Mouse (Mus musculus) liver, embryonic 16.5 days (tissue): ENCODE data around the gene Chchd6. TPM values are rescaled to one million over a fixed set of nuclear protein-coding genes. Genes with fewer than 3 reads are reported as not detected.

Experiments used
- ATAC-seq: fragments of 200-750 bp; cut with Nextera tagmentation; 2 replicates; pipeline ENCODE4 v1.8.0; 2017; ENCODE audit warnings: low read depth, mild to moderate bottlenecking, moderate number of reproducible peaks, moderate library complexity
- H3K27ac ChIP-seq: fragments of 300-500 bp; sonication (generic); 2 replicates; pipeline ENCODE4 v1.5.1; 2014; ENCODE audit warnings: mild to moderate bottlenecking, low read length
- H3K27me3 ChIP-seq: fragments of 300-500 bp; sonication (generic); 2 replicates; pipeline ENCODE4 v1.6.1; 2014; ENCODE audit warnings: low read depth, low read length, mixed read lengths; ENCODE audit not compliant: control insufficient read depth, insufficient read depth
- H3K36me3 ChIP-seq: fragments of 300-500 bp; sonication (generic); 2 replicates; pipeline ENCODE4 v1.6.1; 2014; ENCODE audit warnings: mild to moderate bottlenecking; ENCODE audit not compliant: control insufficient read depth, insufficient read depth
- H3K4me1 ChIP-seq: fragments of 300-500 bp; sonication (generic); 2 replicates; pipeline ENCODE4 v1.6.1; 2014; ENCODE audit warnings: low read depth, low read length, mixed read lengths; ENCODE audit not compliant: control insufficient read depth
- H3K4me2 ChIP-seq: fragments of 300-500 bp; sonication (generic); 2 replicates; pipeline ENCODE4 v1.6.1; 2014; ENCODE audit warnings: low read depth, low read length, mixed read lengths
- H3K4me3 ChIP-seq: fragments of 300-500 bp; sonication (generic); 2 replicates; pipeline ENCODE4 v1.5.1; 2014; ENCODE audit warnings: low read depth, mild to moderate bottlenecking, low read length
- H3K9ac ChIP-seq: fragments of 300-500 bp; sonication (generic); 2 replicates; pipeline ENCODE4 v1.6.1; 2014; ENCODE audit warnings: low read depth, low read length
- H3K9me3 ChIP-seq: fragments of 300-500 bp; sonication (generic); replicated peaks from 2 replicates; pipeline ENCODE4 v1.6.1; 2016; ENCODE audit warnings: low read length; ENCODE audit not compliant: control insufficient read depth
- WGBS: fragments of 180-500 bp; shearing (Covaris S2); extraction: QIAGEN DNeasy Blood & Tissue Kit; methylation state at CpG from one replicate; pipeline ENCODE4 v1.1.7; 2014; ENCODE audit not compliant: insufficient replicate concordance; 5-methylcytosine and 5-hydroxymethylcytosine counted together
- polyA plus RNA-seq: library from polyadenylated mRNA; unstranded; fragments of >200 nt; fragmentation: Nextera tagmentation; extraction: Ambion mirVana; gene quantifications from 2 replicates; pipeline ENCODE4 v1.2.1, GENCODE M21; 2015

The Chchd6 gene
- polyA plus RNA-seq, 1 experiment from 2014 or later, result 11.8 TPM

DNA sequence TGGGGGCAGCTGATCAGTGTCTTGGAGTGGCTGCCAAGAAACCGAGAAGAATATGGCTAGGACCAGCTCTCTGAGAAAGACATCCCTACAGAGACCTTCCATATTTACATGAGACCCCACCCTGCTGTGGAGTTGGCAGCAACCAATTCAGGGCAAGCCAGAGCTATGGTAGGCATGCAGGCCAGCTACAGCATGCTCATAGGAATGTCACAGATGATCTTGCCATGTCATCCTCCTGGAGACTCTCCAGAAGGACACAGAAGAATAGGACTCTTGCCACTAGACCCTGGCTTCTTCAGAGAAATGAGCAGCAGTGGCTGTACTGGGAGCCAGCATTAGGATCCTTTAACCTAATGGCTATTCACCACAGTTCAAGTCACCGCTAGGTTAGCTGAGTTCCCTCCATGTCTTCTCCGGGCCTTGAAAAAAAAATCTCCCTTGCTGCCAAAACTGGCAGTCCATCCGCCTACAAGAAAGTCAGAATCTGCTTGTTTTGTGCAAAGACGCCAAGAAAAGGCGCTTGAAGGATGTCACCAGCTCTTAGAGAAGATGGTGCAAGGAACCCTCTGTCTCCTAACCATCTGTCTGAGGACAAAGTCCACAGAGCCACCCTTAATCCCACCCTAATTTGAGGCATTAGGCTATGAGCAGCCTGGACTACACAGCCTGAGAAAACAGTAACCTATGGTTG is 43.0 kb downstream of the Chchd6 start:
- 56% methylated on average over 6 of the region's 6 CpGs for WGBS

DNA sequence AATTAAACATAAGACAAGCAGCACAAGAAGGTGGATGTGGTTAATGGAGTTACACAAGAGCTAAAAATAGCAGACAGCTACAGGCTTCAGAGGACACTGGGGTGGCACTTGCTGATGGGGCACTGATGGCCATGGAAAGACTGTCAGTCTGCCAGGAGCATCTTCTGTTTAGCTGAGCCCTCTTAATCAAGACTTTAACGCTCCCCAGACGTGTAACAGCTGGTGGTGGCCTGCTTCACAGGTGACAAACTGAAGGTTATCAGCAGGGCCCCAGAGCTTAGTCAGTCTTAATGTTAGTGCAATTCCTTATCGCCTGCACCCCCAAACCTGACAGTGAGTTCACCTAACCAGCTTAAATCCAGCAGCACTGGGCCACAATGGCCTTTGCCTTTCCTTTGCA is 46.3 kb downstream of the Chchd6 start:
- no peaks in the 10 kb centered on the region for H3K9me3 ChIP-seq
- 38% methylated on average over 3 of the region's 3 CpGs for WGBS

More for the DNA sequence above, 43.0 kb downstream of the Chchd6 start:
- Histone ChIP-seq H3K27ac (no peak overlapping the region), H3K4me1 (no peaks in the 10 kb centered on the region), H3K9me3 (no peaks in the 10 kb centered on the region), H3K36me3 (no peaks in the 10 kb centered on the region), H3K27me3 (no peaks in the 10 kb centered on the region), H3K4me2 (no peak overlapping the region), H3K4me3 (no peak overlapping the region), H3K9ac (no peak overlapping the region)
- ATAC-seq, result no peak

DNA sequence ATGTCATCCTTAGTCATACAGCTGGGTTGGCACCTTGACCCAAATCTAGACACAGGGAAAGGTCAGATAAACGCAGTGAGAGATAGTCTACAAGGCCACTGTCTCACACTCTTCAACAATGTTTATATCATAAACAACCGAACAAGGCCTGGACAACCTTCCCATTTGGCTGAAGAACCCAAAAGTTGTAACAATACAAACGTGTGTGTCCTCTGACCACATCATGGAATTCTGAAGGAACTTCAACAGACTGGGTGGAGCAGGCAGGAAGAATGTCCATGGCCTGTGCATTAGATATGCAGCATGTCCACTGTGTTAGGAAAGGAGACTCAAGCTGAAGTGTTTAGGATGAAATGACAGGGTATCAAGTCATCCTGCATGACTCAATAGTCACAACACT is 47.5 kb downstream of the Chchd6 start:
- 64% methylated on average over 3 of the region's 3 CpGs for WGBS
- Histone ChIP-seq H3K27me3 (no peaks in the 10 kb centered on the region), H3K4me2 (no peak overlapping the region), H3K36me3 (no peaks in the 10 kb centered on the region), H3K27ac (no peak overlapping the region), H3K9ac (no peak overlapping the region), H3K4me3 (no peak overlapping the region), H3K9me3 (no peaks in the 10 kb centered on the region), H3K4me1 (no peaks in the 10 kb centered on the region)
- no peak for ATAC-seq

More for the DNA sequence above, 46.3 kb downstream of the Chchd6 start:
- H3K4me3 ChIP-seq, result no peak overlapping the region
- no peaks in the 10 kb centered on the region for H3K27me3 ChIP-seq
- no peaks in the 10 kb centered on the region for H3K4me1 ChIP-seq
- H3K9ac ChIP-seq, result no peak overlapping the region
- no peak for ATAC-seq
- H3K27ac ChIP-seq, result no peak overlapping the region
- H3K4me2 ChIP-seq, result no peak overlapping the region
- no peaks in the 10 kb centered on the region for H3K36me3 ChIP-seq

DNA sequence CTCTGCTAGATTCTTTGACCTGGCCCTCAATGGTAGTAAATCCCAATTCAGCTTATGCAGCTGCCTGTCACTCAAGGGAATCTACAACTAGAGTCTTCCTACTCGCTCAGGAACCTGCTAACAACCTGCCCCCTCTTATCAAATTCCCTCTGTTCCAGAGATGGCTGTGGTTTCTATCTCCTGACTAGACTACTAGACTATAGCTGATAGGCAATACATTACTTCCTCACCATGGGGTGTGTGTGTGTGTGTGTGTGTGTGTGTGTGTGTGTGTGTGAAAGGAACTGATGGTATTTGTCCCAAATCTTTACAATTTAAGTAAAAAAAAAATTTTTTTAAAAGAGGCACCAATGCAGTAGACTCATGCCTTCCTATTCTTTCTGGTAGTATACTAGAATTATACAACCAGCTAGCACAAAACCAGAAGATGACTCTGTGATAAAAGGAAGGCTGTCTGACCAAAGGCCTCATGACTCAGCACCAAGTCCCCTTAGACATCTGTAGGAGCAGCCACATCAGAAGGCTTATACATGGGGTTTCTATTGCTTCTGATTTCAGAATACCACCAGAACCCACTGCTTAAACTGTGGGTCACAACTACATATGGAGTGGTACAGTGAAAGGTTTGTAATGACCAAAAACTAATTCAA is 57.2 kb downstream of the Chchd6 start:
- Histone ChIP-seq H3K27me3 (no peaks in the 10 kb centered on the region), H3K4me2 (no peak overlapping the region), H3K27ac (no peak overlapping the region), H3K4me3 (no peak overlapping the region), H3K36me3 (no peaks in the 10 kb centered on the region), H3K9ac (no peak overlapping the region), H3K9me3 (no peaks in the 10 kb centered on the region), H3K4me1 (no peaks in the 10 kb centered on the region)
- no peak for ATAC-seq
- 24% methylated on average over 1 of the region's 1 CpGs for WGBS

DNA sequence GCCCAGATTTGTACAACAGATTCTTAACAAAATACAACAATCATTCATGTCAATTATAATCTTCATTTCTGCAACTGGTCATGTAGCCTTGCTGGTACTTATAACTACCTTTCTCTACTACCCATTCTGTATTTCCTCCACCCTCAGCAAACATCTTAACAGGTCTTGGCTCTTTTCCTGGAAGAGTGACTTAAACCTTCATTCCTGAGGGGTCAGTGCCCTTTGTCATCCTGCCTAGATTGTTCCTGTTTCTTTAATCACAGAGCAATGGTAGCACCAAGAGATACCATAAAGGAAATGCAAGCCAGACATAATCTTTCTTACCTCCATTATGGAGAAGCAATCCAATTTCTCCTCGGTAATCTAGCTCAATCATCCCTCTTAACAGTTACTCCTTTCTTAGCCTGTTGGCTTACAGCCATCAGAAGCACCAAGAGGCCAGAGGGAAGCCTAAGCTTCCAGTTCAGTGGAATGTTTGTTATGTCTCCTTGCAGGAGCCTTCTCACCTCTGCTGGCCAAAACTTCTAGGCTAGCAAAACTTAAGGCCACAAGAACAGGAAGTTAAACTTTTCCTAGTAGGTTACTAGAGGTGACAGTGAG is 59.7 kb downstream of the Chchd6 start:
- Histone ChIP-seq H3K27me3 (no peaks in the 10 kb centered on the region), H3K27ac (no peak overlapping the region), H3K9ac (no peak overlapping the region), H3K4me3 (no peak overlapping the region), H3K4me1 (no peaks in the 10 kb centered on the region), H3K9me3 (no peaks in the 10 kb centered on the region), H3K4me2 (no peak overlapping the region), H3K36me3 (no peaks in the 10 kb centered on the region)
- ATAC-seq, result no peak
- WGBS, result 52% methylated on average over 1 of the region's 1 CpGs

DNA sequence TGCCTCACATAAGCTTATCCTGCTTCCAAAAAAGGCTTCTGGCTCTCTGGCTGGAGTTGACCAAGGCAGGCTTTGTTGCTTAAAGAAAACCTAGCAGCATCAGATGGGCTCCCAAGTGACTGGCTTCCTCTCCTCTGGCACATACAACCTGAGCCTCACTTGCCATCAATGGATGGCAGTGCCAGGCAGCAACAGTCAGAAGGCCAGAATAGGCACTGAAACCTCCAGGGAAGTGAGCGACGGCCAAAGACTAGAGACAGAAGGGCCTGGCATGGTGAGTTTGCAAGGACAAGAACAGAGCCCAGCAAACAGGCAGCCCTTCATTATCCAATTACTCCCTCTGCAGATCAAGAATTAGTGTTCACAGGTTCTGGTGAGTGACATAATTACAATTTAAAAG is 70.7 kb downstream of the Chchd6 start:
- no peak overlapping the region for H3K4me2 ChIP-seq
- no peak overlapping the region for H3K9ac ChIP-seq
- 74% methylated on average over 2 of the region's 2 CpGs for WGBS
- H3K9me3 ChIP-seq, result no peaks in the 10 kb centered on the region
- no peak for ATAC-seq
- H3K27ac ChIP-seq, result no peak overlapping the region
- H3K4me3 ChIP-seq, result no peak overlapping the region
- no peaks in the 10 kb centered on the region for H3K27me3 ChIP-seq
- no peaks in the 10 kb centered on the region for H3K36me3 ChIP-seq
- H3K4me1 ChIP-seq, result no peaks in the 10 kb centered on the region

DNA sequence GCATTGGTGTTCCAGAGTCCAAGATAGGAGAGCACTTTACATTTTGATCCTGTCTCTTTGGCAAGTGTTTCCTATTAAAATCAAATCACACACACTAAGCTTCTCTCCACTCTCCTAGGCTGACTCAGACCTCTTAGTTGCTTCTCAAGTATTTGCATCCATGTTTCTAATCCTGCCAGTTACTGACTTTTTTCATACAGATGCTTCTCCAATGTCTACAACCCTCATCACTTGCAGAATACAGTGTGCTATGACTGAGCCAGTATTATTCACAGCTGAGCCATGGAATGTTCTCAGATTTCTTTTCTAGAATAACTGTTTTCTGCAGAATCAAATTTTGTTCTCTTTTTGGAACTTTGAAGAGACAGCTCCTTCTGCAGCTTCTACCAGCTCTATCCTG is 85.3 kb downstream of the Chchd6 start:
- H3K4me1 ChIP-seq, result no peaks in the 10 kb centered on the region
- no peaks in the 10 kb centered on the region for H3K9me3 ChIP-seq
- no peaks in the 10 kb centered on the region for H3K36me3 ChIP-seq
- no peak overlapping the region for H3K4me2 ChIP-seq
- H3K9ac ChIP-seq, result no peak overlapping the region
- no peak overlapping the region for H3K4me3 ChIP-seq
- H3K27me3 ChIP-seq, result no peaks in the 10 kb centered on the region
- no peak overlapping the region for H3K27ac ChIP-seq
- no peak for ATAC-seq

DNA sequence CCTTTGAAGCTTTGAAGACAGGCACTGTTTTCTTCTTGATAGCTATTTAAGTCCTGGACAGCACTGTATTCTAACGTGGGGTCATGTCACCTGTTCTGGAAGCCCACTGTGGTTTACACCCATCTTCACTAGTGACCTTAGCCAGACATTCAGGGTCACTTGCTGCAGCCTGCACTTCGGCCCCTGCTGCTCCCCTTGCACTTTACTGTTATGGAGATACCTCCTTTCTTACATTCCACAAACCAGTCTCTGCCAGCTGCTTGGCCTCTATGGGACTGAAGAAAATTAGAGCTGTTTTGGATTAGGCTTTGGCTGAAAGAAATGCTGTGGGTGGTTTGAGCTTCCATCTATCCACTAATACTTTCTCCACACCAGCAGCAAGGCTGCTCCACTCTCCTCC is 86.7 kb downstream of the Chchd6 start:
- Histone ChIP-seq H3K4me1 (no peaks in the 10 kb centered on the region), H3K4me2 (no peak overlapping the region), H3K9ac (no peak overlapping the region), H3K27me3 (no peaks in the 10 kb centered on the region), H3K4me3 (no peak overlapping the region), H3K27ac (no peak overlapping the region), H3K9me3 (no peaks in the 10 kb centered on the region), H3K36me3 (no peaks in the 10 kb centered on the region)
- 53% methylated on average over 2 of the region's 2 CpGs for WGBS
- no peak for ATAC-seq

DNA sequence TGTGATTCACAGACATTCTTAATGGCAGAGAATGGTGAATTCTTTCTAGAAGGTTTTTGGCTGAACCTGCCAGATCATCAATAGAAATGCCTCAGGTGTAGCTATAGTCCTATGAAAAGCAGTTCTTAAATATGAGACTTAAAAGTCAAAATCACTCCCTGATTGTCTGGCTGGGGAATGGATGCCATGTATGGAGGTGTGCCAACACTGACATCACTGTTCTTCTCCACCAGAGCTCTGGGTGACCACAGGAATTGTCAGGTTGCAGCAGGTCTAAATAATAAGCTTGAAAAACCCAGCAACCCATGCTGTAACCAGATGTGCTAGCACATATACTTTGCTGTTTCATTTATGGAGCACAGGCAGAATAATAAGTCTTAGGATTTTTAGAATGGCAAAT is 87.2 kb downstream of the Chchd6 start:
- Histone ChIP-seq H3K4me2 (no peak overlapping the region), H3K27me3 (no peaks in the 10 kb centered on the region)
- no peak for ATAC-seq

More for the DNA sequence above, 87.2 kb downstream of the Chchd6 start:
- Histone ChIP-seq H3K27ac (no peak overlapping the region), H3K4me3 (no peak overlapping the region), H3K9ac (no peak overlapping the region), H3K9me3 (no peaks in the 10 kb centered on the region), H3K4me1 (no peaks in the 10 kb centered on the region), H3K36me3 (no peaks in the 10 kb centered on the region)
